In genomic region chr13:28953581-28953991, GRCm38 (mm10) we compare ENCODE assay signal across 8 mouse cellular contexts. TPM values are rescaled to one million over a fixed set of nuclear protein-coding genes. Genes with fewer than 3 reads are reported as not detected.
DNase-seq lines count a peak whose midpoint lies in the region; ATAC-seq lines count a peak whose summit lies in the region.

Gene Sox4, minus strand, starts transcription at chr13:28953713.

- peak; percentile 100 for DNase-seq in embryonic facial prominence, embryonic 14.5 days (ENCODE audit: low spot score)
- peak; percentile 97 to 98 for DNase-seq in heart, adult 9 months (ENCODE audit: low spot score in 2 of 2)
- DNase-seq in kidney, adult 9 months: peak; percentile 95
- peak; percentile 57 to 89 for DNase-seq in spleen, postnatal 10 days (ENCODE audit: low spot score in 2 of 2)

- H3K4me1 ChIP-seq in erythroblast, embryonic 14.5 days (ENCODE audit: control insufficient read depth): peaks cover 41% of the 10 kb centered on the region
- 0 out of 2 replicates have a peak, but pooled peaks cover 8% of the 10 kb centered on the region for H3K4me1 ChIP-seq in embryonic facial prominence, embryonic 14.5 days (ENCODE audit: control insufficient read depth, insufficient read depth, low read length)
- peaks cover 14% of the 10 kb centered on the region for H3K4me1 ChIP-seq in limb, embryonic 13.5 days
- peaks cover 18% of the 10 kb centered on the region for H3K4me1 ChIP-seq in midbrain, embryonic 15.5 days

- peak within 1 kb of the TSS; percentile 68 for H3K4me2 ChIP-seq in embryonic facial prominence, embryonic 14.5 days (ENCODE audit: low read depth, low read length)
- H3K4me2 ChIP-seq in limb, embryonic 13.5 days (replicated peaks): peak within 1 kb of the TSS; percentile 60
- peak within 1 kb of the TSS; percentile 60 for H3K4me2 ChIP-seq in midbrain, embryonic 15.5 days

- H3K36me3 ChIP-seq in erythroblast, embryonic 14.5 days (ENCODE audit: control insufficient read depth): no peaks in the 10 kb centered on the region
- peaks cover 5% of the 10 kb centered on the region; the same call in 1 of the 2 replicates for H3K36me3 ChIP-seq in embryonic facial prominence, embryonic 14.5 days (ENCODE audit: control insufficient read depth, insufficient read depth, low read length)
- H3K36me3 ChIP-seq in limb, embryonic 13.5 days: peaks cover 6% of the 10 kb centered on the region; the same call in 1 of the 2 replicates
- no peaks in the 10 kb centered on the region for H3K36me3 ChIP-seq in midbrain, embryonic 15.5 days (replicated peaks)

- under 1% methylated on average over 19 of the region's 19 CpGs for WGBS in embryonic facial prominence, embryonic 14.5 days
- WGBS in limb, embryonic 13.5 days: under 1% methylated on average over 19 of the region's 19 CpGs
- under 1% methylated on average over 19 of the region's 19 CpGs for WGBS in midbrain, embryonic 15.5 days

- no peak for ATAC-seq in erythroblast, adult 5-6 weeks (replicated peaks; ENCODE audit: low FRiP score, poor library complexity, severe bottlenecking)
- ATAC-seq in embryonic facial prominence, embryonic 14.5 days (ENCODE audit: low read depth): peak; percentile 90
- peak; percentile 92 for ATAC-seq in limb, embryonic 13.5 days (ENCODE audit: low FRiP score, low read depth)
- peak; percentile 92 for ATAC-seq in midbrain, embryonic 15.5 days (replicated peaks)

- peak within 1 kb of the TSS; percentile 56 for H3K4me3 ChIP-seq in erythroblast, embryonic 14.5 days (replicated peaks)
- H3K4me3 ChIP-seq in embryonic facial prominence, embryonic 14.5 days (ENCODE audit: low read depth, low read length): peak within 1 kb of the TSS; percentile 99
- peak within 1 kb of the TSS; percentile 99 for H3K4me3 ChIP-seq in limb, embryonic 13.5 days
- peak within 1 kb of the TSS; percentile 96 for H3K4me3 ChIP-seq in midbrain, embryonic 15.5 days

- H3K27ac ChIP-seq in embryonic facial prominence, embryonic 14.5 days (replicated peaks; ENCODE audit: low read depth, low read length): peak within 1 kb of the TSS; percentile 100
- peak within 1 kb of the TSS; percentile 100 for H3K27ac ChIP-seq in limb, embryonic 13.5 days
- peak within 1 kb of the TSS; percentile 95 for H3K27ac ChIP-seq in midbrain, embryonic 15.5 days

- peak within 1 kb of the TSS; percentile 100 for H3K9ac ChIP-seq in embryonic facial prominence, embryonic 14.5 days (ENCODE audit: low read depth, low read length)
- H3K9ac ChIP-seq in limb, embryonic 13.5 days: peak within 1 kb of the TSS; percentile 100
- H3K9ac ChIP-seq in midbrain, embryonic 15.5 days: peak within 1 kb of the TSS; percentile 100

- H3K27me3 ChIP-seq in erythroblast, embryonic 14.5 days (ENCODE audit: control insufficient read depth): peaks cover 59% of the 10 kb centered on the region
- H3K27me3 ChIP-seq in embryonic facial prominence, embryonic 14.5 days (replicated peaks; ENCODE audit: control insufficient read depth, insufficient read depth, low read length): no peaks in the 10 kb centered on the region
- no peaks in the 10 kb centered on the region for H3K27me3 ChIP-seq in limb, embryonic 13.5 days
- H3K27me3 ChIP-seq in midbrain, embryonic 15.5 days (replicated peaks): no peaks in the 10 kb centered on the region

- peaks cover 9% of the 10 kb centered on the region; the same call in 1 of the 2 replicates for H3K9me3 ChIP-seq in erythroblast, embryonic 14.5 days (ENCODE audit: control insufficient read depth, low read length)
- H3K9me3 ChIP-seq in embryonic facial prominence, embryonic 14.5 days (ENCODE audit: control insufficient read depth, low read length): no peaks in the 10 kb centered on the region
- H3K9me3 ChIP-seq in limb, embryonic 13.5 days: no peaks in the 10 kb centered on the region
- H3K9me3 ChIP-seq in midbrain, embryonic 15.5 days: no peaks in the 10 kb centered on the region

RNA-seq across cellular contexts. Expression of gene Sox4, which starts in this region (rescaled TPM):
- polyA plus RNA-seq in erythroblast, embryonic 14.5 days (2012): 0.09 and 0.19 TPM in 2 replicates
- 1.2 and 2.3 TPM in 2 replicates for total RNA-seq in erythroblast, adult 5-6 weeks (2015; ENCODE audit: low replicate concordance)
- total RNA-seq in erythroblast, adult 5-6 weeks (2017; ENCODE audit: low replicate concordance): 1.5 and 4.0 TPM in 2 replicates
- polyA plus RNA-seq in embryonic facial prominence, embryonic 14.5 days (2014; fragmentation: Nextera tagmentation; extraction: Ambion mirVana): 62.7 and 67.5 TPM in 2 replicates
- 74.2 and 77.0 TPM in 2 replicates for polyA plus RNA-seq in limb, embryonic 13.5 days (2015; fragmentation: Nextera tagmentation; extraction: Ambion mirVana)
- polyA plus RNA-seq in midbrain, embryonic 15.5 days (2015; fragmentation: Nextera tagmentation; extraction: Ambion mirVana): 197 and 207 TPM in 2 replicates

Comparison
In these comparisons a context has a peak if more than half of its experiments do, and no peak if none do; other contexts are left out.
1. RNA of gene Sox4 (polyA plus RNA-seq): 197 to 207 TPM in midbrain, embryonic 15.5 days, 74.2 to 77.0 TPM in limb, embryonic 13.5 days and 62.7 to 67.5 TPM in embryonic facial prominence, embryonic 14.5 days; 0.09 to 0.19 TPM in erythroblast, embryonic 14.5 days; every median in the first group is over 10 times any median in the second.
2. Peak in every context shown above with its lines, with median percentiles within 50 percentile points of each other: H3K4me3 ChIP-seq, DNase-seq, H3K27ac ChIP-seq, H3K4me2 ChIP-seq and H3K9ac ChIP-seq.